Mouse (Mus musculus): ENCODE results near the gene Rnf224.

DNA sequence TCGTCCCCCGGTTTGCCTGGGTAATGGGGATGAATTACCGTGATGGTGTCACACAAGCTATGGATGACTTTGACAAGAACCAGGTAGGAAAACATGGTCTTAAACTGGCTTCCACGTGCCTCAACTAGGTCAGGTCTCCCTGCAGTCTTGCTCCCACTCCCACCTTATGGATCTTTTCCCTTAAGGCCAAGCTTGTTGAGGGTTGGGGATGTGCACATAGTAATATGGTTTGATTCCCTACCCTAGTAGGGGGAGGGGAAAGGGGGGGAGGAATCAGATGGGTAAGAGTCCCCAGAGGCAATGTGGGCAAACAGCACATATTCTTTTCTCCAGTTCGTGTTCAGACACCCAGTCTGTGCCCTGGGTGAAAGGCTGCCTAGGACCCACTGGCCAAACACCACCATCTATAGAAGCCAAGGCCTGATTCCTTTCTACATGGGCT, 15.2 kb downstream of the Rnf224 start:
- TF ChIP-seq CTCF (IDR thresholded peaks at IDR 0.05; ENCODE audit: control insufficient read depth, insufficient read depth, insufficient read length) (no peak), MYOG (IDR thresholded peaks at IDR 0.05; ENCODE audit: control insufficient read depth, extremely low read depth, insufficient read length) (no peak), MAX (IDR thresholded peaks at IDR 0.05) (no peak), USF1 (IDR thresholded peaks at IDR 0.05; ENCODE audit: low read depth) (no peak), CEBPB (IDR thresholded peaks at IDR 0.05; ENCODE audit: low read depth) (no peak), MYOD1 (IDR thresholded peaks at IDR 0.05; ENCODE audit: control insufficient read depth, insufficient read length, low read depth) (no peak), FOSL1 (IDR thresholded peaks at IDR 0.05; ENCODE audit: insufficient read depth, low read length, poor library complexity, severe bottlenecking) (no peak)

Data from C2C12 (cell line).